Mouse (Mus musculus) forebrain, embryonic 14.5 days (tissue): ENCODE measurements around the gene Myo1h. TPM values are rescaled to one million over a fixed set of nuclear protein-coding genes. Genes with fewer than 3 reads are reported as not detected.

Source experiments
- ATAC-seq: fragments of 200-750 bp; cut with Nextera tagmentation; 2 replicates; pipeline ENCODE4 v1.8.0; 2017; ENCODE audit warnings: mild to moderate bottlenecking, moderate library complexity
- DNase-seq: peaks from one replicate; pipeline ENCODE4 v3.0.0-alpha.2; 2015; ENCODE audit warnings: low spot score
- H3K27ac ChIP-seq: fragments of 300-500 bp; sonication (generic); 2 replicates; pipeline ENCODE4 v1.5.1; 2014; ENCODE audit warnings: low read depth, mild to moderate bottlenecking, control low read depth, low read length, moderate library complexity
- H3K27me3 ChIP-seq: fragments of 300-500 bp; sonication (generic); replicated peaks from 2 replicates; pipeline ENCODE4 v1.6.1; 2014; ENCODE audit warnings: low read length, control low read depth, mixed read lengths; ENCODE audit not compliant: control insufficient read depth, insufficient read depth
- H3K36me3 ChIP-seq: fragments of 300-500 bp; sonication (generic); 2 replicates; pipeline ENCODE4 v1.6.1; 2014; ENCODE audit warnings: low read length, control low read depth; ENCODE audit not compliant: control insufficient read depth, insufficient read depth
- H3K4me1 ChIP-seq: fragments of 300-500 bp; sonication (generic); 2 replicates; pipeline ENCODE4 v1.6.1; 2014; ENCODE audit warnings: antibody characterized with exemption, low read length, control low read depth; ENCODE audit not compliant: control insufficient read depth, insufficient read depth
- H3K4me2 ChIP-seq: fragments of 300-500 bp; sonication (generic); 2 replicates; pipeline ENCODE4 v1.6.1; 2014; ENCODE audit warnings: mild to moderate bottlenecking, control low read depth, low read length
- H3K4me3 ChIP-seq: fragments of 300-500 bp; sonication (generic); 2 replicates; pipeline ENCODE4 v1.5.1; 2014; ENCODE audit warnings: low read depth, low read length, control low read depth
- H3K9ac ChIP-seq: fragments of 300-500 bp; sonication (generic); 2 replicates; pipeline ENCODE4 v1.6.1; 2014; ENCODE audit warnings: mild to moderate bottlenecking, low read length, control low read depth, moderate library complexity
- H3K9me3 ChIP-seq: fragments of 300-500 bp; sonication (generic); replicated peaks from 2 replicates; pipeline ENCODE4 v1.6.1; 2016; ENCODE audit warnings: low read length, control low read depth, mixed read lengths; ENCODE audit not compliant: control insufficient read depth
- WGBS: fragments of 180-500 bp; shearing (Covaris S2); extraction: QIAGEN DNeasy Blood & Tissue Kit; methylation state at CpG from one replicate; pipeline ENCODE4 v1.1.7; 2014; 5-methylcytosine and 5-hydroxymethylcytosine counted together
- polyA plus RNA-seq: library from polyadenylated mRNA; unstranded; fragments of >200 nt; fragmentation: Nextera tagmentation; extraction: Ambion mirVana; gene quantifications from 2 replicates; pipeline ENCODE4 v1.2.1, GENCODE M21; 2014

The Myo1h gene
- polyA plus RNA-seq, 1 experiment from 2014 or later = 0.36 TPM

DNA sequence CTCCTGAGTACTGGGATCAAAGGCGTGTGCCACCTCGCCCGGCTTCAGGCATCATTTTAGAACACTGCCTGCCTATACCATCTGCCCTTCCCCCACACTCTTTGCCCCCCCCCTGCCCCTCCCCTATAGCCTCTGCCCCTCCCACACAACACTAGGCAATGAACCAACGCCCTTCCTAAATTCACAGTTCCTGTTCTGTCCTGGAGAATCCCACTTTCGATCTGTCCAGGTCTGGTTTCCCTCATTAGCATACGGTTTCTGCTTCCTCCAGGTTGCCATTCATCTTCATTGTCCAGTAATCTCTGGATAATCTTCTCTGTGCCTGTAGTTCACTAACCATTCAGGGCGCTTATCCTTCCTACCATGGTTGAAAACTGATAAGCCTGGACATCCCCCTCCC is 54.6 kb downstream of the Myo1h start:
- DNase-seq = no peak
- WGBS = 84% methylated on average over 7 of the region's 7 CpGs
- Histone ChIP-seq H3K36me3 (no peaks in the 10 kb centered on the region), H3K27me3 (no peaks in the 10 kb centered on the region), H3K9me3 (no peaks in the 10 kb centered on the region), H3K9ac (no peak overlapping the region), H3K27ac (no peak overlapping the region), H3K4me2 (no peak overlapping the region), H3K4me1 (no peaks in the 10 kb centered on the region), H3K4me3 (no peak overlapping the region)
- ATAC-seq = no peak

DNA sequence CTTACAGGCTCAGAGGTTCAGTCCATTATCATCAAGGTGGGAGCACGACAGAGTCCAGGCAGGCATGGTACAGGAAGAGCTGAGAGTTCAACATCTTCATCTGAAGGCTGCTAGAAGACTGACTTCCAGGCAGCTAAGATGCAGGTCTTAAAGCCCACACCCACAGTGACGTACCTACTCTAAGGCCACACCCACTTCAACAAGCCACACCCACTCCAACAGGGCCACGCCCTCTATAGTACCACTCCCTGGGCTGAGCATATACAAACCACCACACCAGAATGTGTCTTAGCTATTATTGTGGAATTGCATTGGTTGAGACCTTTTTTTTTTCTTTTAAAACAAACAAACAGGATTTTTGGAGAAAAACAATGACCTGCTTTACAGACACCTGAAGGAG is 56.6 kb downstream of the Myo1h start:
- no peak for DNase-seq
- WGBS = 57% methylated on average over 3 of the region's 3 CpGs
- H3K36me3 ChIP-seq = no peaks in the 10 kb centered on the region
- H3K9ac ChIP-seq = no peak overlapping the region
- no peaks in the 10 kb centered on the region for H3K4me1 ChIP-seq
- no peaks in the 10 kb centered on the region for H3K27me3 ChIP-seq
- no peak overlapping the region for H3K27ac ChIP-seq
- H3K9me3 ChIP-seq = no peaks in the 10 kb centered on the region
- no peak overlapping the region for H3K4me2 ChIP-seq
- no peak overlapping the region for H3K4me3 ChIP-seq
- no peak for ATAC-seq

DNA sequence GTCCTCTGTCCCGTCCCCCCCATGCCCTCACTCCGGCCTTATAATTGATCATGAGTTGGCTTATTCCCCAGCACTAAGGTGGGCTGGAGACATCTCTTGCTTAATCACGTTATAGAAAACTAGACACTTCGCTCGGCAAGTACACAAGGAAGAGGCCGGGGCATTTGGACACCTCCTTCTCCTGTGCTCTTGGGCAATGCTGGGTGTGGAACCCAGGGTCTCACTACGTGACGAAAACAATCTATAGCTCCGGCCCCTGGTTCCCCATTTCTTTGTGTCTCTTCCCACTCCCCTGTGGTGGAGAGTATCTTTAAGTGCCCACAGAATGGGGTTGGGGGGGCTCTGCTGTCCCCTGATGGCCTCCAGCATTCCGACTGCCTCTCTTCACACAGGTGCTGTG is 58.0 kb downstream of the Myo1h start:
- H3K27me3 ChIP-seq = no peaks in the 10 kb centered on the region
- ATAC-seq = no peak
- no peak overlapping the region for H3K4me2 ChIP-seq
- H3K4me3 ChIP-seq = no peak overlapping the region
- no peak overlapping the region for H3K9ac ChIP-seq
- 82% methylated on average over 10 of the region's 10 CpGs for WGBS
- no peaks in the 10 kb centered on the region for H3K9me3 ChIP-seq
- H3K4me1 ChIP-seq = no peaks in the 10 kb centered on the region
- no peaks in the 10 kb centered on the region for H3K36me3 ChIP-seq
- H3K27ac ChIP-seq = no peak overlapping the region
- DNase-seq = no peak

DNA sequence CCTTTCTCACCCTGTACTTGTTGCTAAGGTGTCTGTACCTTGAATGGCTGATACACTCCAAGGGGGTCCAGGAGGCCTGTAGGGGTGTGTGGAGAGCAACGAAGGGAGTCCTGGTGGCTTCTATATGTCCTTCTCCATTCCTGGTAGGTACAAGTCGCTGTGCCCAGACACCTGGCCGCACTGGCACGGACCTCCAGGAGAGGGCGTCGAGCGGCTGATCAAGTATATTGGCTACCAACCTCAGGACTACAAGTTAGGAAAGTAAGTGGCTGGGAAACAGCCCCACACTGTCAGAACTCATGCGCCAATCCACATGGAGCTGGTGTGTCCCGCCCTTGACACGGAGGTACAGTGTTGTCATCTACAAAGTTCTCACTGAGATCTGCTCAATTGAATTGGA is 62.5 kb downstream of the Myo1h start:
- H3K27me3 ChIP-seq = no peaks in the 10 kb centered on the region
- H3K36me3 ChIP-seq = no peaks in the 10 kb centered on the region
- DNase-seq (no peak), ATAC-seq (no peak)
- no peak overlapping the region for H3K4me3 ChIP-seq
- no peak overlapping the region for H3K9ac ChIP-seq
- H3K4me2 ChIP-seq = no peak overlapping the region
- no peaks in the 10 kb centered on the region for H3K4me1 ChIP-seq
- H3K9me3 ChIP-seq = no peaks in the 10 kb centered on the region; the same call in 1 of the 2 replicates
- no peak overlapping the region for H3K27ac ChIP-seq
- 59% methylated on average over 10 of the region's 10 CpGs for WGBS

DNA sequence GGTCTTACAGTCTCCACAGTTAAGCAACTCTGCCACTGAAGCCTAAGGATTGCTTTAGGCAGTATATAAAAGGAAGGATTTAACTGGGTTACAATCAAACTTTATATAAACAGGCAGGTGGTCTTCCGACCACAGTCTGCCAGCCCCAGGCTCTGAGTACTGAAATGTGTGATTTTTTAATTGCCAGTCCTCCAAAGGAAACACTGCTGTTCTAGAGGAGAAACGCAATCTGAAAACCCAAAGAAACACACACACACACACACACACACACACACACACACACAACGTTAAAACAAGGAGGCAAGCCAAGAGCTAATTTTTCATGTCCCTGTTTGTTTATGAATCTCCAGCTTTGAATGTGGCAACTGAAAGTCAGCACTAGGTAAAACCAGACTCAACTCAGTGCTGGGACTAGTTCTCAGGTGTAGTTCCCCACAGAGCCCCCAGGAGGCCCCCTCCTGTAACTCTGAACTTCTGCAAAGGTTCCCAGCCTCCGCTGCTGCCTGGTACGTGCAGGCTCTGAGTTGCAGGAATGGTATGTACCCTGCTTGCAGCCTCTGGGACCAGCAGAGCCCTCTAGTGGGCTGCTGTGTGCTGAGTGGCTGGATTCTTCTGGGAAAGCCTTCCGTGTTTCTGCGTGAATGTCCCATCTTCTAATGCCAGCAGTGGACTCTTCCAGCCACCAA is 67.4 kb downstream of the Myo1h start:
- ATAC-seq = peak; percentile 56
- no peaks in the 10 kb centered on the region for H3K4me1 ChIP-seq
- DNase-seq = peak; percentile 69
- WGBS = 23% methylated on average over 7 of the region's 7 CpGs
- H3K4me2 ChIP-seq = no peak overlapping the region
- no peak overlapping the region for H3K9ac ChIP-seq
- no peaks in the 10 kb centered on the region; the same call in 1 of the 2 replicates for H3K9me3 ChIP-seq
- no peak overlapping the region for H3K27ac ChIP-seq
- H3K27me3 ChIP-seq = no peaks in the 10 kb centered on the region
- 0 out of 2 replicates have a peak, but pooled peaks cover 7% of the 10 kb centered on the region for H3K36me3 ChIP-seq
- no peak overlapping the region for H3K4me3 ChIP-seq

DNA sequence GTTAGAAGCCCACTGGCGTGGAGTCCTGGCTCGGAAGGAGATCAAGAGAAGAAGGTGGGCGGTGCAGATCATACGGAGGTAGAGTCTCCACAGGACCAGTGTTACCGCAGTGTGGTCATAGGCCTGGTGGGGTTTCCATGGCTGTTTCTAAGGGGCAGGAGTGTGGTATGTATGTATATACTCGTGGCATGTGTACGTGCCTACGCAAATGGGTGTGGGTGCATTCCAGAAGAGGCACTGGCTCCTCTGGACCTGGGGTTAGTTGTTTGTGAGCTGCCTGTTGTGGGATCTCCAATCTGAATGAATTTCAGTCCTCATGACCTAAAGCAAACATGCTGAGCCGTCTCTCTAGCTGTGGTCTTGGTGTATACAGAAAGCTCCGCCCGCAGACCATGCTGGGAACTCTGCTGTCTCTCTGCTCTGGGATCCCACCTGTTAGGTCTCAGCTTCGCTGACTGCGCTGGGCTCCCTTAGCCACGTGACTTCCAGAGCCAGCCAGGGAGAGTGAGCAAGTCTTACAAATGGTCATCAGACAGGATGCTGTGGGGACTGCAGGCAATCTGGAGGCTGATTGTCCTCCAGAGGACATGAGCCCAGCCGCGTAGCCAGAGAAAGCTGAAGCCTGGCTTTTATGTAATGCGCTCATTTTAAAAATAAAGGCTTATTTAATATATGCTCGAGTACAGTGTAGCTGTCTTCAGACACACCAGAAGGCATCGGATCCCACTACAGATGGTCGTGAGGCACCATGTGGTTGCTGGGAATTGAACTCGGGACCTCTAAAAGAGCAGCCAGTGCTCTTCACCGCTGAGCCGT is 68.2 kb downstream of the Myo1h start:
- DNase-seq = peak; percentile 47
- H3K4me3 ChIP-seq = no peak overlapping the region

DNA sequence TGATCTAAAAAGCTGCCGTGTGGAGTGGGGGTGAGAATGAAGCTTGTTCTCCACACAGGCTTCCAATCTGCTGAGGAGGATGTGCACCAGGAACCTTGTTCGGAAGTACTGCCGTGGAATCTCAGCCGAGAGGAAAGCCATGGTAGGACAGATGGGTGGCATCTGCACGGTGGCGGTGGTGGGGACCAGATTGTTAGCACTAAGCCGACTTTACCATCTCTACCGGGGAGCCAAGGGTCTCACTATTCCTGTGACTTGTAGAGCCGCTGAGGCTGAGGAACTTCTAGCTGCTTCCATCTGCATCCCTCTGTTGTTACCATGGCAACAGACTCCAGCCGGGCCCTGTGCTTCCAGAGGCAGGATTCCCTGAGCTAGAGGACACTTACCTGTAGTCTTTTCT is 69.9 kb downstream of the Myo1h start:
- DNase-seq = peak; percentile 66
- no peak overlapping the region for H3K27ac ChIP-seq
- WGBS = 64% methylated on average over 10 of the region's 10 CpGs

More for the DNA sequence above, 68.2 kb downstream of the Myo1h start:
- peak; percentile 51; the same call in 1 of the 2 replicates for ATAC-seq
- Histone ChIP-seq H3K4me2 (no peak overlapping the region), H3K27me3 (no peaks in the 10 kb centered on the region), H3K4me1 (no peaks in the 10 kb centered on the region), H3K27ac (no peak overlapping the region), H3K9me3 (no peaks in the 10 kb centered on the region; the same call in 1 of the 2 replicates), H3K9ac (no peak overlapping the region), H3K36me3 (peaks cover 13% of the 10 kb centered on the region)
- 50% methylated on average over 23 of the region's 23 CpGs for WGBS

DNA sequence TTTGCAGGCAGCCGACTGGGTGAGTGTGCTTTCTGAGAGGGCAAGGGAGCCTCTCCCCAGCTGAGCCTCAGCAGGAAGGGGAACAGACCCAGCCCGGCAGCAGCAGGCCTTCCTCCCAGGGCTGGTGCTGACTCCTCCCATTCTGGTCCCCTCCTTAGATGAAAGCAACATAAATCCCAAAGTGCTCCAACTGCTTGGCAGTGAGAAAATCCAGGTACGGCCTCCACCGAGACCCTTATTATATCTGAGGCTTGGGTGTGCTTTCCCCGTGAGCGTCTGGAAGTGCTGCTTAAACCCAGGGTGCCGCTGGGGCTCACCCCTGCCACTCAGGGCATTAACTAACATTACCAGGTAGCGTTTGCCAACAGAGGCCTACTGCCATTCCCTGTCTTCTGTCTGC is 70.6 kb downstream of the Myo1h start:
- Histone ChIP-seq H3K27ac (no peak overlapping the region), H3K4me2 (no peak overlapping the region), H3K4me3 (no peak overlapping the region), H3K36me3 (peaks cover 36% of the 10 kb centered on the region), H3K9me3 (no peaks in the 10 kb centered on the region; the same call in 1 of the 2 replicates), H3K27me3 (no peaks in the 10 kb centered on the region), H3K9ac (no peak overlapping the region), H3K4me1 (no peaks in the 10 kb centered on the region)
- 73% methylated on average over 8 of the region's 8 CpGs for WGBS
- ATAC-seq = no peak
- DNase-seq = no peak

More for the DNA sequence above, 69.9 kb downstream of the Myo1h start:
- H3K9ac ChIP-seq = no peak overlapping the region
- H3K4me2 ChIP-seq = no peak overlapping the region
- ATAC-seq = no peak
- no peak overlapping the region for H3K4me3 ChIP-seq
- peaks cover 30% of the 10 kb centered on the region for H3K36me3 ChIP-seq
- no peaks in the 10 kb centered on the region for H3K27me3 ChIP-seq
- no peaks in the 10 kb centered on the region; the same call in 1 of the 2 replicates for H3K9me3 ChIP-seq
- no peaks in the 10 kb centered on the region for H3K4me1 ChIP-seq

DNA sequence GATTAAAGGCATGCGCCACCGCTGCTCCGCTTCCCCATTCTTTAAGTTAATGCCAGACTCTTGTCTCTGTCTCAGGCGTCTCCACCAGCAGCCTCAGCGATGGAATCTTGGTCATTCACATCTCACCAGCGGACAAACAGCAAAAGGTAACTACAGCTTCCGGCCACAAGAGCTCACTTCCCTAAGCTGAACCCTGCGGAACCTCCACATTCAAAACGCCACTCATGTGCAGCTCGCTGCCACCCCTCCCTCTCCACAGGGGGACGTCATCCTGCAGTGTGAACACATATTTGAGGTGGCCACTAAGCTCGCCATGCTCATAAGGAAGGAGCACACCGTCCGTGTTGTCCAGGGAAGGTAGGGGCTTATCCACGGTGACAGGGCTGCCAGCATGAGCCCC is 72.0 kb downstream of the Myo1h start:
- Histone ChIP-seq H3K9ac (no peak overlapping the region), H3K4me3 (no peak overlapping the region), H3K4me1 (no peaks in the 10 kb centered on the region), H3K36me3 (peaks cover 50% of the 10 kb centered on the region), H3K9me3 (no peaks in the 10 kb centered on the region; the same call in 1 of the 2 replicates), H3K27ac (no peak overlapping the region), H3K27me3 (no peaks in the 10 kb centered on the region), H3K4me2 (no peak overlapping the region)
- WGBS = 84% methylated on average over 15 of the region's 15 CpGs
- DNase-seq (no peak), ATAC-seq (no peak)
